Mouse (Mus musculus): ENCODE data around the gene Pdia2. TPM values are rescaled to one million over a fixed set of nuclear protein-coding genes. Genes with fewer than 3 reads are reported as not detected.
A peak's percentile ranks its signal among the peaks of the same experiment; 100 is the strongest.

Gene Pdia2
- 0.30 and 0.36 TPM in 2 replicates for polyA plus RNA-seq (2015; fragmentation: Nextera tagmentation; extraction: Ambion mirVana)

GRCm38 (mm10) chr17:26198892-26199291, at the start of gene Pdia2:
Pdia2 (minus strand) TSS chr17:26199087.
- Histone ChIP-seq H3K9ac (no peak within 1 kb of the TSS; the same call in 1 of the 2 replicates), H3K36me3 (peaks cover 43% of the 10 kb centered on the region), H3K4me3 (no peak within 1 kb of the TSS), H3K27ac (no peak within 1 kb of the TSS), H3K9me3 (no peaks in the 10 kb centered on the region), H3K4me2 (peak within 1 kb of the TSS; percentile 94), H3K4me1 (replicated peaks) (peaks cover 36% of the 10 kb centered on the region), H3K27me3 (peaks cover 52% of the 10 kb centered on the region)
- WGBS = 77% methylated on average over 4 of the region's 4 CpGs
- ATAC-seq (ENCODE audit: low FRiP score) = no peak

GRCm38 (mm10) chr17:26244101-26244841, 45.4 kb upstream of the Pdia2 start, which contains the start of gene Fam234a:
Fam234a (minus strand) TSS chr17:26244242.
- Histone ChIP-seq H3K27ac (peak within 1 kb of the TSS; percentile 85), H3K27me3 (0 out of 2 replicates have a peak, but pooled peaks cover 9% of the 10 kb centered on the region), H3K4me2 (peak within 1 kb of the TSS; percentile 84), H3K9ac (peak within 1 kb of the TSS; percentile 88), H3K9me3 (no peaks in the 10 kb centered on the region), H3K4me1 (replicated peaks) (peaks cover 23% of the 10 kb centered on the region), H3K4me3 (peak within 1 kb of the TSS; percentile 75), H3K36me3 (no peaks in the 10 kb centered on the region)
- ATAC-seq (ENCODE audit: low FRiP score) = peak; percentile 98
- WGBS = 7% methylated on average over 24 of the region's 33 CpGs

GRCm38 (mm10) chr17:26243471-26244100, 44.7 kb upstream of the Pdia2 start:
- H3K27ac ChIP-seq = peak overlapping the region; percentile 85
- peak overlapping the region; percentile 88 for H3K9ac ChIP-seq
- 1% methylated on average over 31 of the region's 32 CpGs for WGBS
- peak overlapping the region; percentile 75 for H3K4me3 ChIP-seq
- H3K27me3 ChIP-seq = 0 out of 2 replicates have a peak, but pooled peaks cover 6% of the 10 kb centered on the region
- H3K9me3 ChIP-seq = no peaks in the 10 kb centered on the region
- ATAC-seq (ENCODE audit: low FRiP score) = peak; percentile 85
- H3K4me2 ChIP-seq = peak overlapping the region; percentile 84
- H3K36me3 ChIP-seq = no peaks in the 10 kb centered on the region
- H3K4me1 ChIP-seq (replicated peaks) = peaks cover 23% of the 10 kb centered on the region

- no peaks in the 10 kb centered on the region for H3K36me3 ChIP-seq
- no peak overlapping the region for H3K4me3 ChIP-seq
- peaks cover 23% of the 10 kb centered on the region for H3K4me1 ChIP-seq (replicated peaks)
- H3K4me2 ChIP-seq = no peak overlapping the region
- no peak for ATAC-seq (ENCODE audit: low FRiP score)
- H3K27me3 ChIP-seq = no peaks in the 10 kb centered on the region
- 83% methylated on average over 6 of the region's 6 CpGs for WGBS
- H3K9me3 ChIP-seq = no peaks in the 10 kb centered on the region
- no peak overlapping the region for H3K27ac ChIP-seq
- no peak overlapping the region for H3K9ac ChIP-seq
These were observed 42.1 kb upstream of the Pdia2 start for GRCm38 (mm10) chr17:26240990-26241389.

- no peak for ATAC-seq (ENCODE audit: low FRiP score)
- Histone ChIP-seq H3K4me3 (no peak overlapping the region), H3K4me1 (replicated peaks) (peaks cover 26% of the 10 kb centered on the region), H3K9ac (no peak overlapping the region), H3K36me3 (no peaks in the 10 kb centered on the region), H3K27me3 (no peaks in the 10 kb centered on the region), H3K4me2 (no peak overlapping the region), H3K9me3 (no peaks in the 10 kb centered on the region), H3K27ac (no peak overlapping the region)
- WGBS = 90% methylated on average over 6 of the region's 6 CpGs
These were observed 41.4 kb upstream of the Pdia2 start for GRCm38 (mm10) chr17:26240120-26240790.

- H3K9ac ChIP-seq = no peak overlapping the region
- WGBS = 68% methylated on average over 2 of the region's 2 CpGs
- H3K27ac ChIP-seq = no peak overlapping the region
- H3K4me2 ChIP-seq = no peak overlapping the region
- peaks cover 30% of the 10 kb centered on the region for H3K4me1 ChIP-seq (replicated peaks)
- ATAC-seq (ENCODE audit: low FRiP score) = no peak
- no peaks in the 10 kb centered on the region for H3K9me3 ChIP-seq
- no peaks in the 10 kb centered on the region for H3K27me3 ChIP-seq
- H3K36me3 ChIP-seq = no peaks in the 10 kb centered on the region
- H3K4me3 ChIP-seq = no peak overlapping the region
These were observed 40.7 kb upstream of the Pdia2 start for GRCm38 (mm10) chr17:26239551-26239950.

GRCm38 (mm10) chr17:26237667-26238066, 38.8 kb upstream of the Pdia2 start:
- no peaks in the 10 kb centered on the region for H3K36me3 ChIP-seq
- no peak for ATAC-seq (ENCODE audit: low FRiP score)
- H3K4me1 ChIP-seq (replicated peaks) = peaks cover 22% of the 10 kb centered on the region
- no peak overlapping the region for H3K27ac ChIP-seq
- no peaks in the 10 kb centered on the region for H3K9me3 ChIP-seq
- 88% methylated on average over 10 of the region's 10 CpGs for WGBS
- no peak overlapping the region for H3K4me3 ChIP-seq
- H3K27me3 ChIP-seq = no peaks in the 10 kb centered on the region
- no peak overlapping the region for H3K4me2 ChIP-seq
- H3K9ac ChIP-seq = no peak overlapping the region

GRCm38 (mm10) chr17:26235077-26235815, 36.4 kb upstream of the Pdia2 start:
- no peaks in the 10 kb centered on the region for H3K36me3 ChIP-seq
- no peak for ATAC-seq (ENCODE audit: low FRiP score)
- no peak overlapping the region for H3K4me2 ChIP-seq
- 56% methylated on average over 13 of the region's 13 CpGs for WGBS
- no peak overlapping the region for H3K27ac ChIP-seq
- no peaks in the 10 kb centered on the region for H3K9me3 ChIP-seq
- H3K9ac ChIP-seq = 0 out of 2 replicates have a peak overlapping the region, but pooled peaks have one; percentile 2
- peaks cover 10% of the 10 kb centered on the region for H3K4me1 ChIP-seq (replicated peaks)
- no peaks in the 10 kb centered on the region for H3K27me3 ChIP-seq
- no peak overlapping the region for H3K4me3 ChIP-seq

- H3K4me3 ChIP-seq = no peak overlapping the region
- 94% methylated on average over 8 of the region's 8 CpGs for WGBS
- H3K36me3 ChIP-seq = no peaks in the 10 kb centered on the region
- no peak overlapping the region for H3K4me2 ChIP-seq
- H3K27me3 ChIP-seq = no peaks in the 10 kb centered on the region
- no peak overlapping the region for H3K27ac ChIP-seq
- no peaks in the 10 kb centered on the region for H3K9me3 ChIP-seq
- ATAC-seq (ENCODE audit: low FRiP score) = no peak
- H3K4me1 ChIP-seq (replicated peaks) = peaks cover 7% of the 10 kb centered on the region
- no peak overlapping the region for H3K9ac ChIP-seq
These were observed 35.5 kb upstream of the Pdia2 start for GRCm38 (mm10) chr17:26234386-26234785.

GRCm38 (mm10) chr17:26232863-26233262, 34.0 kb upstream of the Pdia2 start:
- Histone ChIP-seq H3K27ac (no peak overlapping the region), H3K36me3 (no peaks in the 10 kb centered on the region), H3K9ac (no peak overlapping the region), H3K27me3 (no peaks in the 10 kb centered on the region), H3K4me1 (replicated peaks) (peaks cover 7% of the 10 kb centered on the region), H3K4me3 (no peak overlapping the region), H3K9me3 (no peaks in the 10 kb centered on the region), H3K4me2 (no peak overlapping the region)
- ATAC-seq (ENCODE audit: low FRiP score) = no peak
- WGBS = 75% methylated on average over 8 of the region's 8 CpGs

- peaks cover 7% of the 10 kb centered on the region for H3K4me1 ChIP-seq (replicated peaks)
- no peak for ATAC-seq (ENCODE audit: low FRiP score)
- H3K36me3 ChIP-seq = no peaks in the 10 kb centered on the region
- H3K9ac ChIP-seq = no peak overlapping the region
- H3K27me3 ChIP-seq = no peaks in the 10 kb centered on the region
- H3K9me3 ChIP-seq = no peaks in the 10 kb centered on the region
- no peak overlapping the region for H3K27ac ChIP-seq
- no peak overlapping the region for H3K4me3 ChIP-seq
- 88% methylated on average over 5 of the region's 5 CpGs for WGBS
- no peak overlapping the region for H3K4me2 ChIP-seq
These were observed 32.3 kb upstream of the Pdia2 start for GRCm38 (mm10) chr17:26231156-26231555.

GRCm38 (mm10) chr17:26229776-26230175, 30.9 kb upstream of the Pdia2 start:
- H3K27me3 ChIP-seq = no peaks in the 10 kb centered on the region
- WGBS = 95% methylated on average over 5 of the region's 5 CpGs
- no peak for ATAC-seq (ENCODE audit: low FRiP score)
- H3K9me3 ChIP-seq = no peaks in the 10 kb centered on the region
- H3K4me2 ChIP-seq = no peak overlapping the region
- H3K27ac ChIP-seq = no peak overlapping the region
- no peaks in the 10 kb centered on the region for H3K4me1 ChIP-seq (replicated peaks)
- no peak overlapping the region for H3K4me3 ChIP-seq
- H3K36me3 ChIP-seq = no peaks in the 10 kb centered on the region
- no peak overlapping the region for H3K9ac ChIP-seq

Measured in hindbrain, embryonic 13.5 days (tissue).